Mouse (Mus musculus) cerebellum, adult 2 months (tissue): ENCODE measurements around the gene Tomm22. TPM values are rescaled to one million over a fixed set of nuclear protein-coding genes. Genes with fewer than 3 reads are reported as not detected.

ENCODE experiments used
- DNase-seq, 2 experiments: peaks; one replicate each; pipeline ENCODE4 v3.0.0; 2021
- H3K27ac ChIP-seq: fragments of 200-500 bp; 2 replicates; pipeline ENCODE4 v1.5.1; 2012; ENCODE audit warnings: low read length, control low read depth, inconsistent platforms; ENCODE audit not compliant: insufficient read depth
- H3K27me3 ChIP-seq: fragments of 200-500 bp; 2 replicates; pipeline ENCODE4 v1.6.1; 2012; ENCODE audit warnings: inconsistent platforms, mild to moderate bottlenecking, low read length, moderate library complexity; ENCODE audit not compliant: control insufficient read depth, insufficient read depth
- H3K4me1 ChIP-seq: fragments of 200-500 bp; 2 replicates; pipeline ENCODE4 v1.6.1; 2011; ENCODE audit warnings: low read length; ENCODE audit not compliant: control insufficient read depth, insufficient read depth
- H3K4me3 ChIP-seq: fragments of 200-500 bp; replicated peaks from 2 replicates; pipeline ENCODE3; 2011; ENCODE audit warnings: mild to moderate bottlenecking, low read depth, low read length, control low read depth; ENCODE audit not compliant: insufficient read depth
- CTCF ChIP-seq: fragments of 200-500 bp; IDR thresholded peaks from 2 replicates; pipeline ENCODE4 v1.5.1; 2011; ENCODE audit warnings: low read depth, mild to moderate bottlenecking, control low read depth, low read length, moderate library complexity, borderline replicate concordance; ENCODE audit not compliant: insufficient read depth
- POLR2A ChIP-seq: fragments of 200-500 bp; IDR thresholded peaks from 2 replicates; pipeline ENCODE4 v1.6.1; 2011; ENCODE audit warnings: low read length, control low read depth, borderline replicate concordance; ENCODE audit not compliant: insufficient read depth
- WGBS: fragments of 180-500 bp; shearing (Covaris S2); methylation state at CpG from one replicate; pipeline ENCODE4 v1.1.7; 2018; 5-methylcytosine and 5-hydroxymethylcytosine counted together
- polyA plus RNA-seq: library from polyadenylated mRNA; depleted of rRNA; stranded (reverse); fragments of >200 nt; gene quantifications from 2 replicates; pipeline ENCODE4 v1.2.3, GENCODE M21; 2012

Gene Tomm22
- polyA plus RNA-seq, 1 experiment = 106 TPM

DNA sequence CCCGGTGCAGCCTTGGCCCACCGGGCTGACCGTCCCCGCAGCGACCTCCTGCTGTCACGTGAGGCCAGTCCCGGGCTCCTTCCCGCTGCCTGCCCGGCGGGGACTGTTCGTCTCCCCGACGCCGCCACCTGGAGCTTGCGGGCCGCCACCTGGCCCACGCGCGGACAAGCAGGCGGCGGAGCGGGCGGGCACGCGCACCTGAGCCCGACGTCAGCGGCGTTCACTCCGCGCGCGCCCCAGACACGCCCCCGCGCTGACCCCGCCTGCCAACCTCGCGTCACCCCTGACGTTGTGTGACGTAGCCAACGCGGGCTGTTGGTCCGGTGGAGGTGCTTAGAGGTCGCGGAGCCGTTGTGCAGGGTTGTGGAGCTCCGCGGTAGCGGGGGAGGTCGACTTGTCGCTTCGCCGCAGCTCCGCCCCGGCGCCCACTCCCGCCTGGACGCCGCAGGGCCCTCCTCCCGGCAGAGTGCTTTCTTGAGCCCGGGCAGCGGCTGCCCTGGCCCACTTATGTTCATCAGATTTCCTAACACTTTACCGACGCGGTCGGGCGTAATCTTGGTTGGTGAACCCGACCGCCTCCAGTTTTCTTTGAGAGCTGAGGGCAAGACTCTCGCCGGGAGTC, 17.1 kb downstream of the Tomm22 start, which contains the start of gene Josd1:
Gene Josd1, minus strand, starts transcription at position 274 of the 622 bp plus-strand sequence.
- Histone ChIP-seq H3K4me3 (peak within 1 kb of the TSS; percentile 87), H3K27ac (peak within 1 kb of the TSS; percentile 95), H3K27me3 (no peaks in the 10 kb centered on the region), H3K4me1 (peaks cover 6% of the 10 kb centered on the region; the same call in 1 of the 2 replicates)
- WGBS = under 1% methylated on average over 59 of the region's 72 CpGs
- DNase-seq = peak; percentile 98 to 99
- TF ChIP-seq CTCF = no peak
- TF ChIP-seq POLR2A = peak; percentile 97

DNA sequence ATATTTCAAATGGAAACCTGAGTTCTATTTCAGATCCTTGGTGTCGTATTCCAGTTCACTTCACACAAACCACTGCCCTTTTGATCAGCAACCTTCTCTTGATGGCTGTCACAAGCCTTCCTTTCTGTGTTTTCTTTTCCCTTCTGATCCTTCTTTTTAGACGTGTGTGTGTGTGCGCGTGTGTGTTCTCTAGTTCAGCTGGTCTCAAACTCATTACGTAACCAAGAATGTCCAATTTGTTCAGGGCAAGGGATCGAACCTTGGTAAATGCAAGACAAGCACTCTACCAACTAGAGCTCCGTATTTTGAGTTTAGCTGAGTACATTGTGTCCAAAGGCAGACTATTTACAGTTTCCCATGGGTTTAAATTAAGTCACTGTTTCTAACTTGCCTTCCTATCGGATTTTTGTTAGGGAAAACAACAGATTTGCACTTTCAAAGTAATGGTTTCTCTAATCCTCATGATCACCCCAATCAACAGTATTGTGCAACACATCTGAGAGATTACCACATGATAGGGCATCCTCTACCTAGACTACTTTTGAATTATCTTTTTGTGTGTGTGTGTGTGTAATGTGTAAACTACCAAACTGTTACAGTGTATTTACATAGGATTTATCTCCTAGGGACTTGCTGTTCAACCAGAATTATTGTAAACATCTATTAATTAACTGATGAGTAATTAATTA, 17.8 kb downstream of the Tomm22 start:
- Histone ChIP-seq H3K27ac (peak overlapping the region; percentile 95; the same call in 1 of the 2 replicates), H3K4me1 (peaks cover 4% of the 10 kb centered on the region; the same call in 1 of the 2 replicates), H3K27me3 (no peaks in the 10 kb centered on the region), H3K4me3 (peak overlapping the region; percentile 87)
- TF ChIP-seq POLR2A (no peak), CTCF (no peak)
- WGBS = 7% methylated on average over 8 of the region's 8 CpGs
- no peak for DNase-seq

DNA sequence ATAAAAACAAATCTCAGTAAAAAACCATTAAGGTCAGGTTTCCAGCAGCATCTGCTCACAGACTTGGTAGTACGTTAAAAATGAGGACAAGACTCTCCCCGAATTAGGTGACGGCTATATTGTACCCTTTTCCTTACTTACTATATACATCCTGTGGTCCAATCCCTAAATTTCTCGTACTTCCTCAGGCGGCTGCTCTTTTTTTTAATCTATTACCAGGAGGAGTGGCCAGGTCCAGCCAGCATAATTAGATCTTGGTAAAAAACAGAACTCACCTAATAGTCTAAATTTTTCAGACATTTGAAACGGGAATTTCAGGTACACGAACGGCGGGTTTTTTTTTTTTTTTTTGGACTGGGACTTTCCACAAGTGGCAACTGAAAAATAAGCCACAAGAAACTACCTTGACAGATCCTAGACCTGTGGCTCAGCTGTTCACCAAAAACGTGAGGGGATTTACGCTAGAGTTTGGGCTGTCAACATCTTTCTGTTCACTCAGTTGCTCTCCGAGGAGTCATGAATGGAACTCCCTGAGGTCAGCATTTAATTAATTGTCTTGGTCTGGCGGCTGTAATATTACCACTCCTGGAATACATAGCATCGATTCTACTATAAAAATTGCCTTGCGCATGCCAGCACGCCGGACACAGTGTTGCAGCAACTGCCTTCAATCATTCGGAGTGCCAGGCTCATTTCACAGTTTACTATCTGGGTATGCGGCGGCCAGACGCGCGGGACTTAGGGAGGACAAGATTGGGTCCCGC, 19.2 kb downstream of the Tomm22 start:
- WGBS = 11% methylated on average over 24 of the region's 24 CpGs
- TF ChIP-seq POLR2A (peak; percentile 37; the same call in 1 of the 2 replicates), CTCF (no peak)
- DNase-seq = no peak
- peaks cover 11% of the 10 kb centered on the region for H3K4me1 ChIP-seq
- peak overlapping the region; percentile 66 for H3K4me3 ChIP-seq
- H3K27me3 ChIP-seq = no peaks in the 10 kb centered on the region
- H3K27ac ChIP-seq = no peak overlapping the region

DNA sequence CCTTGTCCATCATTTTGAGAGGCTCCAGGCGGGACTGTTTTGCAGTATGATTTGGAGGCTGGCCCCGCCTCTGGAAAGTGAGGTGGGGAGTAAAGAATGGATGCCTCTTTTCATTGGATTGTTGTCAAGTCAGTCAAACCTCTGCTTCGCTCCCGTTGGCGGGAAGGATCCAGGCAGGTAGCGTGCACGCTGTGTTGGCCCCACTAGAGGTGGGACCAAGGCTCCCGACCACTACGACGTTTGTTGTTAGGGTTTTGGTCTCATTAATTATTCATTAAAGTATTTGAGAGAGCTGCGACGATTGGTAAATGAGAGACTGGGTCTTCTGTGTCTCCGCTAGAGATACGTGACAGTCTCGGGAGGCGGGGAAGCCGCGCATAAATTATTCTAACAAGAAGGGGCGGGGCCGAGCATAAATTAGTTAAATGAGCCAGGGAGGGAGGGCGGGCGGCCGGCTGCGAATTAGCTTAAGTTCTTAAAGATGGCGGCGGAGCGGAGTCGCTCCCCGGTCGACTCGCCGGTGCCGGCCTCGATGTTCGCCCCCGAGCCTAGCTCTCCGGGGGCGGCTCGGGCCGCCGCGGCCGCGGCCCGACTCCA, 19.9 kb downstream of the Tomm22 start, which contains the start of gene Gtpbp1:
Gene Gtpbp1, plus strand, starts transcription at position 420 of the 597 bp plus-strand sequence.
- under 1% methylated on average over 45 of the region's 45 CpGs for WGBS
- H3K27me3 ChIP-seq = no peaks in the 10 kb centered on the region
- H3K4me1 ChIP-seq = peaks cover 11% of the 10 kb centered on the region
- H3K27ac ChIP-seq = 0 out of 2 replicates have a peak within 1 kb of the TSS, but pooled peaks have one; percentile 6
- peak; percentile 53; the same call in 1 of the 2 replicates for TF ChIP-seq POLR2A
- no peak for TF ChIP-seq CTCF
- peak within 1 kb of the TSS; percentile 66 for H3K4me3 ChIP-seq
- peak; percentile 97 to 100 for DNase-seq

DNA sequence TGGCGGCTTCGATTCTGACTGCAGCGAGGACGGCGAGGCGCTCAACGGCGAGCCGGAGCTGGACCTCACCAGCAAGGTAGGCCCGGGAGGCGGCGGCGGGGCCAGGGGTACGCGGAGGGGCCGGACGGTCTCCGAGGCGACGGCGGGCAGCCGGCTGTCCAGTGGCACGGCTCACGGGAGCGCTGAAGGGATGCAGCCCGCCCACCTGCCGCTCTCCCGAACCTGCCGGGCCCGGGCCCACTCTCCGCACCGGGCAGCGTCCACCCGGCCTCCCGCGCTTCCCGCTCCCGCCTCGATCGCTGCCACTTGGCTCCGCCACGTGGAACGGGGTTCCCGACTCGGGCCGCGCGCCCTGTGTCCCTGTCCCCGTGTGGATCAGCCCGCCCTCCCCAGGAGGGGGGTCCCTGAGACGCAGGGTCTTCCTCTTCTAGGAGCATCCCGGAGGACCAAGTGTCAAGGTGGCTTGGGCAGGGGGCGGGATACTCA, 20.4 kb downstream of the Tomm22 start:
- Histone ChIP-seq H3K4me1 (peaks cover 12% of the 10 kb centered on the region), H3K27me3 (no peaks in the 10 kb centered on the region), H3K4me3 (peak overlapping the region; percentile 61), H3K27ac (0 out of 2 replicates have a peak overlapping the region, but pooled peaks have one; percentile 6)
- no peak for TF ChIP-seq POLR2A
- TF ChIP-seq CTCF = no peak
- peak; percentile 66 to 78 for DNase-seq
- under 1% methylated on average over 53 of the region's 53 CpGs for WGBS

DNA sequence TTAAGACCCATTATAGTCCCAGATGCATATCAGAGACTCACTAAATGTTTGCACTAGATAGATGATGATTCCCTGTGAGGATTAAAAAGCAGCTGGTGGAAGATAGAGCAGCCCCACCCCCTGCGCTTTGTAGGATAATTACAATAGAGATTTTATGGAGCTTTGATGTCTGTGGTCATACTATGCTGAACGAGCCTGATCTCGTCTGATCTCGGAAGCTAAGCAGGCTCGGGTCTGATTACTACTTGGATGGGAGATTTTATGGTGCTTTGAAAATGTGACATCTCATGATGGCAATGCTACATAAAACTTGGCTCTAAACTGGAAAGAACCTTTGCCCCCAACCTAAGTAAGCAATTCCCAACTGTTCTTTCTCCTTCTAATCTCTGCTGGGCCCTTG, 21.7 kb downstream of the Tomm22 start:
- Histone ChIP-seq H3K4me1 (peaks cover 24% of the 10 kb centered on the region), H3K27ac (no peak overlapping the region), H3K27me3 (no peaks in the 10 kb centered on the region), H3K4me3 (no peak overlapping the region)
- no peak for TF ChIP-seq CTCF
- no peak for TF ChIP-seq POLR2A
- DNase-seq = no peak
- WGBS = 76% methylated on average over 5 of the region's 5 CpGs

DNA sequence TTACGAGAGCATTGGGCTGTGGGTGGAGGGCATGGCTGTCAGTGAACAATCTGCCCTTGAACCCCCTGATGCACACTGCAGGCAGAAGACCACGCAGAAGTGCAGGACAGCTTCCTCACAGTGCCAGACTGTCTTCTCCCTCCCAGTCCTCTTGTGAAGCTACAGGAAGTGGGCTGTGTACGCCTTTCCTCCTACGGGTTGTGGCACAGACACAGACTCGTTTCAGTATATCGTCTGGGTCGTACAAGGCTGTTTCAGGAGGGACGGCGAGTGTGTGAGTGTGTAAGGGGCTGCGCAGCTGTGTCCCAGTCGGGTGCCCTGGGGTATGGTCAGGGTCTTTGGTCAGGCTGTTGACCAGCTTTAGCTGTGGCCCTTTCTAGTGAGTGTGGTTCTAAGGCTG, 23.1 kb downstream of the Tomm22 start:
- Histone ChIP-seq H3K27me3 (no peaks in the 10 kb centered on the region), H3K4me3 (no peak overlapping the region), H3K27ac (no peak overlapping the region), H3K4me1 (peaks cover 28% of the 10 kb centered on the region)
- WGBS = 78% methylated on average over 11 of the region's 11 CpGs
- DNase-seq = no peak
- TF ChIP-seq POLR2A = no peak
- no peak for TF ChIP-seq CTCF
